Mouse (Mus musculus) stomach, postnatal 0 days (tissue): ENCODE data around the gene S100a4.

ENCODE experiments used
- CTCF ChIP-seq: IDR thresholded peaks from 2 replicates; pipeline ENCODE4 v1.5.1; 2016; ENCODE audit warnings: antibody characterized with exemption, low read depth, mild to moderate bottlenecking, moderate library complexity
- EP300 ChIP-seq: optimal IDR thresholded peaks from 2 replicates; pipeline ENCODE3; 2016; ENCODE audit warnings: antibody characterized with exemption

- no peak for TF ChIP-seq CTCF
- no peak for TF ChIP-seq EP300
Measured at GRCm38 (mm10) chr3:90604416-90604815, 845 bp downstream of the S100a4 start.
